Mouse (Mus musculus) neural tube, embryonic 10.5 days (tissue): ENCODE measurements around the gene Tbc1d10c.

ENCODE experiments used
- DNase-seq: peaks from one replicate; pipeline ENCODE4 v3.0.0-alpha.2; 2017; ENCODE audit warnings: low spot score; ENCODE audit errors: extremely low spot score

Tbc1d10c gene

DNA sequence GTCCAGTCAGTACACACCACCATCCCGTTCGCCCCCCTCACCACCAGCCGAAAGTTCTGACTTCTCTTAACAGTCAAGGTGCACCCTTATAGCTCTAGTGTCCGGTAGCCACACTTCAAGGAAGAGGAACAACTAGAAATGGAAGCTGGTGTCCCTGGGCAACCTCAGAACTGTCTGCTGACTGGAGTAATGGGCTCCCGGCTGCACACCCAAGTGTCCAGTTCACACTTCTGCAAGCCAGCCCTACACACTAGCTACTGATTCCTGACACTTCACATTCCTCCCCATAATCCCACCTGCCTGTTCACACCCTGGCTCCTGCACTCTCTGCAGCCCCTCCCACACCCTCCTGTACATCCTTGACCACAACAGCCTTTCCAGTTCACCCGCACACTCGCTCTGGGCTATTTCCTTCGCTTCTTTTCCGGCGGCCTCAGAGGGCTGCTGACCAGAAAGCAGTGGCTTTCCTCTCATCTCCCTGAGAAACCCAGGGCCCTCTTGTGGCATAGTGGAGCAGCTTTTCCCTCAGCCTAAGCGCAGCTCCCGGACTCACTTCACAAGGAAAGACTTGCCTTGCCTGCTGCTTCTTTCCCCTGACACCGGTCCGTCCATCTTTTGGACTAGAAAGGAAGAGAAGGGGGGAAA is 25.1 kb upstream of the Tbc1d10c start:
- peak; percentile 54 for DNase-seq

DNA sequence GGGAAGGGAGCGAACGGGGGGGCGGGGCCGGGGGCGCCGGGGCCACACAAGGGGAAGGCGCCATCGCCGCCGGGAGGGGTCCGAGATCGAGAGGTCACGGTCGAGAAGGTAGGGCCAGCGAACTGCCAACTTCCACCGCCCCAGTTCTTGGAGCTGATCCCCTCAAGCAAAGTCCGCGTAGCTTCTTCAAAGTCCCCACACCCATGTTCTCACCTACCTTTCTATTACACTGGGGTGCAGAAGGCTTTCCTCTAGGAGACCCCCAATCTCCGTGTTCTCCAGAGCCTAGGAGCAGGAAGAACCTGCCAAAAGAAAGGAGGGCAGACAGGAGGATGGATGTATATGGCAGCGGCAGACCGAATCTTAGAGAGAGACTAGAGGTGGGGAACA is 24.4 kb upstream of the Tbc1d10c start:
- DNase-seq = peak; percentile 68

DNA sequence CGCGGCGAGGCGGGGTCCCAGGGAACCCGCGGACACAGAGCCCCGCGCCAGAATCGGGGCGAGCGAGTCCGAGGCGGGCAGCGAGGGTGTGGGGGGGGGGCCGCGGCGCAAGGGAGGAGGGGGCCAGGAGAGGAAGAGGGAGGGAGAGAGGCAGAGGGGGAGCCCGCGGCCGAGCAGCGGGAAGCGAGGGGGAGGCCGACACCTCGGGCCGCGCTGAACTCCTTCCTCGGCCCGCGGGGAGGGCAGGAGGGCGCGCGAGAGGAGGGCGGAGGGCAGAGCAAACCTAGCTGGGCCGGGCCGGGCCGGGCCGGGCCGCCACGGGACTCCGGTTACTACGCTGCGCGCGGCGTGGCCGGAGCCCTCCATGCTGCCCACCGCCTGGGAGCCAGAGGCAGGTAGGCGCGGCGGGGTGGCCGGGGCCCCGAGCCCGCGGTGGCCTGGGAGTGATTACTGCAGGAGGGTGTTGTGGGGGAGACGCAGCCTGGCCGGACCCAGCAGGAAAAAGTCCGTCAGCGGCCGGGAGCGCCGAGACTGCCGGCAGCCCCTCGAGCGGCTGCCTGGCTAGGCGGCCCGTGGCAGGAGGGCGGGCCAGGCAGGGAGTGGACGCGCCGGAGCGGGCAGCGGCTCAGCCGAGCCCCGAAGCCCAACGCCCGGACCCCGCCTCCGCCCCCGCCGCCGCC is 23.8 kb upstream of the Tbc1d10c start:
- peak; percentile 79 for DNase-seq

GRCm38 (mm10) chr19:4214071-4214770 is 23.1 kb upstream of the Tbc1d10c start, which contains the start of the genes Clcf1 and AC109138.7:
Gene Clcf1 (plus strand): TSS chr19:4214238.
Gene AC109138.7 (plus strand): TSS chr19:4214357.
- no peak for DNase-seq

DNA sequence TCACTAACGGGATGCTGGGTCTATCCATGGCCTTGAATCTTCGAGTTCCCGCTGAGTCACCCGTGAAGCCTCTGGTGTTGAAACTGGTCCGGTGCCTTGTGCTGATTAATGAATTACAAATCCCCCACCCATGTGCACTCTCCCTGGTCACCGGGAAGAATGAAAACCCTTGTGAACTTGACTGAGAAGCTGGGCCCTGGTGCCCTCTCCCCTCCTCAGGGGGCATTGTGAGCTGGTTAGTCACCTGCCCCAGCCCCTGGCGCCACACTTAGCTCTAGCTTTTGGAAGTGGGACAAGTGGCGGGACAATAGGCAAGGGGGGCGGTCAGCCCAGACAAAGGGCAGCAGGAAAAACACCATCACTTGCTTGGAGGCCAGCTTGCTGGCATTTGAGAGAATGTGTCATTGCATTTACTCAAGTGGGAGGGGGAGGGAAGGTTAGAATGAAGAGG is 22.5 kb upstream of the Tbc1d10c start:
- DNase-seq = no peak

DNA sequence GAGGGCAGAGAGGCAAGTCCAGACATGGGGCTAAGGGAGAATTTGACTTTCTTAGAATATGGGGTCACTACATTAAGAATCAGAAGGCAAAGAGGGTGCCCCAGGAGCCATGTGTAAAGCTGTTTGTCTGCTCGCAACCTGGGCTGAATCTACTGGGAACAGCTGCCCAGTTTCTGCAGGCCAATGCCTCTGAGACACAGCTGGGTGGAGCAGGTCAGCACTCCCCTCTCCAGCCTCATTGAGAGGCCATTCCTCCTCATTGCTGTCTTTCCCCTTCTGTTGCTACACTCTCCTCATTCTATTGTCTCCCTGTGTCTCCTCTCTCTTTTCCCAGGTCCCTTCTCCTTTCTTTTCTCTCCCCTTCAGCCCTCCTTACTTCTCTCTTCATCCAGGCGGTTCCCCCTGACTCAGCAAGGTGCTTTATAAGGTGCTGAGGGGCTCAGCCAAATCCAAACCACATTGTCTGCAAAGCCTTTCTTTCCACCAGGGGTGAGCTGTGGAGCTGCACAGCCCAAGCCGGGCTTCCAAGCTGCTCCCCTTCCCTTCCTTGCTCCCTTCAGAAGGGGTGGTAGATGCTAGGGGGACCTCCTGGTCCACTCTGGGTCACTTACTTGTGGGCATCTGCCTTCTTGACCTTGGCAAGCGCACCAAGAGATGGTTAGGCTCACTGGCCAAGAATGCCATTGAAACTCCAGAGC is 21.0 kb upstream of the Tbc1d10c start:
- DNase-seq = no peak

- DNase-seq = no peak
These were observed 17.5 kb upstream of the Tbc1d10c start for GRCm38 (mm10) chr19:4208563-4208962.

DNA sequence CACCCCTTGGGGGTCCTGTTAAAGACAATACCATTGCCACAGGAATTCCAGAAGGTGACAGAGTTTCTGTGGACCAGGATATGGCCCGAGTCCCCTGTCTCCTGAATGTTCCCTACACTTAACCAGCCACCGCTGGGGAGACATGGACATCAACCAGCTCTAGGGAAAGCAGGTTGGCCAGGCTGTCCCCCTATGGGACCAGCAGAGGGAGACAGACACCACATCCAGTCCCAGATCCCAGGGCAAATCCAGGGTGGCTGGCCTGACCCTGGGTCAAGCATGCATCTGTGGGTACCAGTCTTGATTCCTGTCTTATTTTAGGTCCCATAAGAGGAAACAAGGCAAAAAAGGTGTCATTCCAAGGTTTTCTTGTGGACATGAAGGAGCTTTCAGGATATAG is 15.9 kb upstream of the Tbc1d10c start:
- DNase-seq = peak; percentile 73

- DNase-seq = no peak
These were observed 13.8 kb upstream of the Tbc1d10c start for GRCm38 (mm10) chr19:4204889-4205288.

DNA sequence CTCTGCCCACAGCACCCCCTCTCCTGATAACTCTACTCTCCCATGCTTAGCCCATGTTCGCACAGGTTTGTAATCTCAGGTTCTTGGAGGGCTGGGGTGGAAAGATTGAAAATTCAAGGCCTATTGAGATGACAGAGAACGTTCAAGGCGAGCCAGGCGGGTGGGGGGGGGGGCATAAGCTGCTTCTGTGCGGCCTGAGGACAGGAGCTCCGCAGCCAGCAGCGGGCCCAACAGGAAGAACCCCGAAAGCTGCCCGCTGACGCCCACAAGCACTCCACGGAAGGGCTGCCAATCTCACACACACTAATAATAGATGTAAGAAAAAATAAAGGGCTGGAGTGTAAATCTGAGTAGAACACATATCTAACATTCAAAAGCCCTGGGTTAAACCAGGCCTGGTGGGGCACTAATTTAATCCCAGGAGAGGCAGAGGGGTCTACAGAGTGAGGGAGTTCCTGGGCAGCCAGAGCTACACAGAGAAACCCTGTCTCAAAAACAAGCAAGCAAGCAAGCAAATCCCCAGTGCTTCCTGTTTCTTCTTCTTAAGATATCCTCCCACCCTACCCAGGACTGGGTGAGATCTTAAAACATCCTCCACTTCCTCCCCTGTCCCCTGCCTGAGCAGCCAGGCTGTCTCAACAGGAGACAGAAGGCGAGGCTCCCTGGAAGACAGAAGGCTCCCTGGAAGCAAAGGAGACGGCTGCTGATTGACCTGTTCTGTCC is 12.7 kb upstream of the Tbc1d10c start:
- DNase-seq = no peak

GRCm38 (mm10) chr19:4203148-4203547 is 12.1 kb upstream of the Tbc1d10c start:
- DNase-seq = no peak

DNA sequence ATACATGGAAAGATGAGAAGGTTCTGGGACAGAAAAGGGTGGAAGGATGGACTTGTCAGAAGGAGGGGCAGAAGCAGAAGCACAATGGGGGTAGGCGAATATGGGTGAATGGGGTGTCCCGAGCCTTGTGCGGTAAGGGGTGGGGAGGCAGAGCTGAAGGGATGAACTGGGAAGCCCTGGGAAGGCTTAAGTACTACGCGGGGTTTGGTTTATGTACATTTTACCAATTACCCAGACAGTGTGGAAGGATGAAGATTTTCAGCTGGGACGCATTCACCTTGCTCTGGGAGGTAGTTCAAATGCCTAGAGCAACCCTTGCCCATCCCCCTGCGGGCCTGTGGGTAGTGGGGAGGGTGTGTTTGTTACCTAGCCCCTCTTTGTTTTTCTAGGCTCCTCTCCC is 11.1 kb upstream of the Tbc1d10c start:
- no peak for DNase-seq

- peak; percentile 98 for DNase-seq
These were observed 10.3 kb upstream of the Tbc1d10c start, which contains the start of gene Rad9a for GRCm38 (mm10) chr19:4201291-4201909. Gene Rad9a (minus strand): TSS chr19:4201662.

GRCm38 (mm10) chr19:4197180-4197579 is 6.1 kb upstream of the Tbc1d10c start:
- DNase-seq = no peak

GRCm38 (mm10) chr19:4196548-4196947 is 5.5 kb upstream of the Tbc1d10c start:
- no peak for DNase-seq

DNA sequence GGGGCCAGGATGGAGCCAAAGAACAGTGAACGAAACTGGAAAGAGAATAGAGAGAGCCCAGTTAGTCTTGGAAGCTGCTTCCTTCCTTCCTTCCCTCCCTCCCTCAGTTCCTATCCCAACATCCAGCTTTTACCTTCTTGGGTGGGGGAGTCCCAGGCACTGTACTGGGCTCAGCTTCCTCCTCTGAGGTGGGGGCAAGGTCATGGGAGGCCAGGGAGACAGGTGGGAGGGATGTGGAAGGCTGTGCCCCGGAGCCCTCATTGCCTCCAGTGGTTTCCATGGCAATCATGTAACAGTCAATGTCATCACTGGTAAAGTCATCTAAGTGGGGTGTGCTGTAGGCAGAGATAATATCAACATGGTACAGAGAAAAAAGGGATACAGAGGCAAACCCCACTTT is 5.0 kb upstream of the Tbc1d10c start:
- DNase-seq = no peak

- DNase-seq = no peak
These were observed 3.9 kb upstream of the Tbc1d10c start for GRCm38 (mm10) chr19:4194776-4195650.

DNA sequence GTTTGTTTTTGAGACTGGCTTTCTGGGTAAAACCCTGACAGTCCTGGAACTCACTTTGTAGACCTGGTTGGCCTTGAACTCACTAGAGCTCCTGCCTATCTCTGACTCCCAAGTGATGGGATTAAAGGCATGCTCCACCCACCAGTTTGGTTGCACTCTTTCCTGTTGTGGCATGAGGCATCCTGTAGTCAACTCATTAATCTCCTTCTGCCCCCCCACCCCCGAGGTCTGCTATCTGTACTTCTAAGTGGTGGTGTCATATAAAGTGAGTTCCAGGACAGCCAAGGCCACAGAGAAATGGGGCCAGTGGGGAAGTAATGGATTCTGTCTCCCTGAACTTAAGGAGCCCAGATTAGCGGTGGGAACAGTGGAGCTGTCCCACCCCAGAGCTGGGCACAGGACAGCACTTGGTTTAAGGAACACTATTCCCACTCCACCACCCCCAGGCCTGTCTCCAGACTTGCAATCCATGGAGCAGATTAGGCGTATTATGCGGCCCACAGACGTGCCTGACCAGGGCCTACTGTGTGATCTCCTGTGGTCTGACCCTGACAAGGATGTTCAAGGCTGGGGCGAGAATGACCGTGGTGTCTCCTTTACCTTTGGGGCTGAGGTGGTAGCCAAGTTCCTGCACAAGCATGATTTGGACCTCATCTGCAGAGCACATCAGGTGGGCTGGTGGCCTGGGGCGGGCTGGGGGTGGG is 3.1 kb upstream of the Tbc1d10c start:
- no peak for DNase-seq

DNA sequence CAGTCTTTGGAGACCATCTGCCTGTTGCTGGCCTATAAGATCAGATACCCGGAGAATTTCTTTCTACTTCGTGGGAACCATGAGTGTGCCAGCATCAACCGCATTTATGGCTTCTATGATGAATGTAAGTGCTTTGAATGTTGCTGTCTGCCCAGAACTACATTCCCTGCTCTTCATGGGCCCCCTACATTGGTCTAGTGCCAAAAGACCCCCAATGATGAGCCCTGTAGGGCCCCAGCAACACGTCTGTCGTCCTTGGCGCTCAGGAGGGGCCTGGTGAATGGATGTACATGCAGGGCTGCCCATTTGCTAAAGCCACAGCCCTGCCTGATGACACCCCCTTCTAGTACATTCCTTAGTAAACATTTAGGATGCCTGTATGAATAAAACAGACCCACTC is 2.0 kb upstream of the Tbc1d10c start:
- DNase-seq = no peak
